Mouse (Mus musculus) urinary bladder, postnatal 14 days (tissue): ENCODE measurements at regions not wholly inside any gene's neighbourhood (a gene's known extent, or its start where the extent isn't known, plus 50 kb on each side); places are given as distances from the start of the nearest gene placed in this dataset.
A peak's percentile ranks its signal among the peaks of the same experiment; 100 is the strongest.

ENCODE experiments used
- DNase-seq: peaks from one replicate; pipeline ENCODE4 v3.0.0; 2021; ENCODE audit warnings: low spot score

DNA sequence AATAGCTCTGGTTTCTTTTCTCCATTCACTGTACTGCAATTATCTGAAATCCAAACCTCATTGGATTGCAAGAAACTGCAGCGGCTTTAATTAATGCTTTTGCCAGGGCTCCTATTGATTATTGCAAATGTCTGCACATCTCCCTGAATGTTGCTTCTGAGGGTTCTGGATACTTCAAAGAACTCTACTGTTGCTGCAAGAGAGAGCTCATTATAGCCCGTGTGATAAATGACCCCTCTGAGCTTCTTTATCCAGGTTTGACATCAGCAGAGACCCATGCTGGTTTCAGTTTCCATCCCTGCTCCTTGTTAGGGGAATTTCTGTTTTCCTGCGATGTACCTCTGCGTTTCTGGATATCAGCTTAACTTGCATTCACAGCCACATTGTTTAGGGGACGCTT, 78.4 kb upstream of the Nav3 start:
- no peak for DNase-seq

DNA sequence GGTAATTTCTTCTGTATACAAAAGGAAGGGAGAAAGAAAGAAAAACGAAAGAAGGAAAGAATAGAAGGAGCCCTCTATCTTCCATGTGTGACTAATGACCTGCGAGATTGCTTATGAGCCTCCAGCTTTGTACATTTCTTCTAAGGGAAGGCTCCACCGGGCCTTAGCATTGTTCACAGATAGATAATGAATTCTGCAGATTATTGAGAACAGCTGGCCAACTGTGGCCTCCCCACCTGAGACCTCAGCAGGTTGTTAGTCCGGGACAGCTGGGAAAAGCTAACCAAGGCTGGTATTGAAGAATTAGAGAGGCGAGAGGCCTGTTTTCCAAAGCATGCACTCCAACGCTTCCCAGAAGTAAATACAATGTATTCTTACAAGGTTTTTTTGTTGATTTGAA, 86.7 kb upstream of the Nav3 start:
- no peak for DNase-seq

GRCm38 (mm10) chr10:110548391-110548790, 92.4 kb upstream of the Nav3 start:
- DNase-seq: no peak

GRCm38 (mm10) chr10:110553954-110554353, 98.0 kb upstream of the Nav3 start:
- no peak for DNase-seq

DNA sequence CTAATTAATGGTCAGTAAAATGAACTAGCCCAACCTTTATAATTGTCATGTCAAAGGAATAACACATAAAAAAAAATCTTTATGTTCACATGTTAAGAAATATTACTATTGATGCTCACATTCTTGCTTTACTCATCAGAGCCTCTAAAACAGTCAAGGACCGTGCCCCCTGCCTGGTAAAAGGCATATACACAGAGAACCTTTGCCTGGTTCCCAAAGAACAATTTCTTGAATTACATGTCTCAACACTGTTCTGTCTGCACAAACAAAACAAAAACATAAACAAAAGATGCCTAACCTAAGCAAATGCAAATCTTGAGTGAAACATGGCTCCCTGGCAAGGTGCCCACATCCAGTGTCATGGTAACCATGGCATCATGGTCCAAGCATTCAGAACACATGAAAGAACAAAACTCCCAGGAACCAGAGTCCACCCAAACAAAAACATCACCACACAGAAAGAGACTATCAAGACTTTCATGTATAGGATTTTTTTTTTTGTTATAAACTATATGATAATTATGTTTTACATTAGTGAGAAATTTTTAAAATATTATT, 100.4 kb upstream of the Nav3 start:
- no peak for DNase-seq

- no peak for DNase-seq
Observed at GRCm38 (mm10) chr10:110563057-110563456, 107.1 kb upstream of the Nav3 start.

DNA sequence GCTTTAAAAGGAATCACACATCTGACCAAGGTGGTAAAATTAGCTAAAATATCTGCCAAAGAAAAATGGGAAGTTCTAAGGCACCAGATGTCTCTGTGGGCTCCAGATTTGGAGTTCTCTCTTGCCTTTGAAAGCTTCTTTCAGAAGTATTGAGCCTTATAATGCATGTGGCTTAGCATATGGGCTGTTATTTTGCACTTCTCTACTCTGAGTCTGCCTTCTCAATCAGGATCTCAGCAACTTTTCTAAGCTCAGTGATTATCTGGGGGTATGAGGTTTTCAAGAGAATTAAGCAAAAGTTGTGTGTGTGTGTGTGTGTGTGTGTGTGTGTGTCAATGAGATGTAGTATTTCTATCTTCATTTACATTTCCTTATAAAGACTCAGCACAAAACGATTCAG, 107.6 kb upstream of the Nav3 start:
- no peak for DNase-seq

GRCm38 (mm10) chr10:110566260-110567050, 110.5 kb upstream of the Nav3 start:
- no peak for DNase-seq

- DNase-seq: no peak
Observed at GRCm38 (mm10) chr10:110570465-110570864, 114.5 kb upstream of the Nav3 start.

- DNase-seq: no peak
Observed at GRCm38 (mm10) chr10:110571179-110571578, 115.2 kb upstream of the Nav3 start.

DNA sequence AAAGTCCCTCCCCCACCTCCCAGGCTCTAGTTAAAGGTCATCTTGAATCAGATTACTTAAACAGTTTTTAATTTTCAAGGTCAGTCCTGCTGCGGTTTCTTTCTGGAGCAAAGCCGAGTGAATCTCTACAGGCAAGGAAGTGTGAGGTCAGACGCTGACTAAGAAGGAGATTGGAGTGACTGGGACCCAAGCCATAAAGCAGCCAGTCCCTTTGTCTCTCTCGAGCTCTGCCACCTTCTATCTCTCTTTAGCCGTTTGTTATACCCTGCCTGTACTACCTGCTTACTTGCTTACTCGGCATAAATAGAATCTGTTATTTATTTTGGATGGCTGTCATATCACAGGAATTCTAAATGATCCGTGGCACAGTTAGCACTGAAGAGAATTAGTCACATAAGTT, 117.5 kb upstream of the Nav3 start:
- no peak for DNase-seq

DNA sequence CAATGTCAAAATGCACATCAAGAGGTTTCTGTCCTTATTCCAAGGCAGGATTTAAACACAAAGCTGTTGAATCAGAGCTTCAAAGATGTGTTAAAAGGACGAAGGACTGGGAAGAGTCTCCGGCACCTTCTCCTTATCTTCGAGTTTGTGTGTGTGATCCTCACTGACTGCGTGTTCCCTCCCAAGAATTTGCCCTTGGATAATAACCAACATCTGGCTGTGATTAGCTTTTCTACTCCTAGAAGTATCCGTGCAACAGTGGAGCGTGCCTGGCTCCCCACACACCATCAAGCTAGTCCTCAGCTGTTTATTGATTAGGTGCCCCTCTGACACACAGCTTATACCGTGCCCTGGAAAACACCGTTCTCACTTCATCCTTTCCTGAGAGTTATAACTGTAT, 130.0 kb upstream of the Nav3 start:
- no peak for DNase-seq

GRCm38 (mm10) chr10:110586507-110586906, 130.5 kb upstream of the Nav3 start:
- no peak for DNase-seq

DNA sequence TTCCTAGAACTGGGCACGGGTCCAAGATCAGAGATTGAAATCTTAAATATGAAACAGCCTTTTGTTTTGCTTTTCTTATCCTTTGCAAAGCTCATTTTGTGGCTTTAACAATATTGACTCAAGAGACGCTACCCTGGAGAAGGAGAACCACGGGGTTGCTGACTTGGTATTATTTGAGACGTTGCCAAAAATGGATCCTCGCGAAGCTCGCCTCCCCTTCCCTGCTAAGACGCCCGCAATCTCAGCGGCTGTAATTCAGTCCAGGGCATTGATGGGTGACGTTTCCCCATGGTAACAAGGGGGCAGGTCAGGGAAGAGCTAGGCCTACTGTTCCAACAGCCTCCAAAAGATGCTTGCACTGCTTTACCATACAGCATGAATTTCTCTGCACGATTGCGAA, 131.5 kb upstream of the Nav3 start:
- peak; percentile 12 for DNase-seq

GRCm38 (mm10) chr10:110600352-110600853, 144.4 kb upstream of the Nav3 start:
- DNase-seq: no peak

DNA sequence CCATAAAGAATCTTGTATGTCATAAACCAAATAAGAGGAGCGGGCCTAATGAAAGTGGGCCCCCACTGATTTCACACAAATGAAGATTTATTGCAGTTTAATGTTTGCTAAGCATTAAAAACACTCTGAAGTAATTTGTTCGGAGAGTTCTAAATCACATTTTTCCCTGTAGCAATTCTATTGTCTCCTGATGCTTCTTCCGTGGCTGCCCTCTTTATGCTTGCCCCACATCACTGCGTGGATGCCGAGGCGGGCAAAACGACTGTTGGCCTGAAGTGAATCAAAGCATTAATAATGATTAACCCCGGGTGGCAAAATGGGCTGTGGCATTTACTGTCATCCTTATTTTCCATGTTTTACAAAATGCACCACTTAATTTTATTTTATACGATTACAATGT, 134.9 kb upstream of the E2f7 start:
- no peak for DNase-seq

DNA sequence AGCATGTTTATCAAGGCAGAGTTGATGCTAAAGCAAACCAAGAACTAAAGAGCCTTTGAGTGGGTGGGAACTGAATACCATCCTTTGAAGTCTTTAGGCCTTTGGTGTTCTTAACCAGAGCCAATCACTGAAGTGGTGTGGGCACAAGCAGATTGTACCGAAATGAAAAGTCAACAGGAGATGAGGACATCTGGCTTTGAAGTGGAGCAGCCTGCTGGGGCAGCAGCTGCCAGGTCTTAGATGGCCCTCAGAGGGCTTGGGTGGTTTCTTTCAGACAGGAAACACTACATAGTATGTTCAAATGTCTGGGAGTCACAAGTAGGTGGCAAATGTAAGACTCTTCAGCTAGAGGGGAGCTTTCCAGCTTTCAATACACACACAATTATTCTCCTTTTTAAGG, 128.2 kb upstream of the E2f7 start:
- no peak for DNase-seq

- DNase-seq: no peak
Observed at GRCm38 (mm10) chr10:110619193-110619592, 126.0 kb upstream of the E2f7 start.

DNA sequence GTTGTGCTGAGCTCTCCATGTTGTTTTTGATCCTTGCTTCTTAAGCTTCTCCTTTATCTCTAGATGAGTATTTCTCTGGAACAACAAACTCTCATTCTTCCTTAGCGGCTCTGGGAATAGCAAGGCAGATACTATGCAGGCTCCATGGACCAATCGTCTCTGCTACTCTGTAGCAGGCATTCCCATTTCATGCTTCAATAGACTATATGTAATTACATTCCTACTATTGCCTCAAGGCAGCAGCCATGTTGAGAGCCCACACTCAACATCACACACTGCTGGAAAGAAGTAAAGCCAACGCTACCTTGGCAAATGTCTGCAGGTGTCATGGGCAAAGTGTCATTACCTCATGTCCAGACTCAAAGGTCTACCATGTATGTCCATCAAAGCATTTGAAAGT, 119.6 kb upstream of the E2f7 start:
- DNase-seq: no peak

DNA sequence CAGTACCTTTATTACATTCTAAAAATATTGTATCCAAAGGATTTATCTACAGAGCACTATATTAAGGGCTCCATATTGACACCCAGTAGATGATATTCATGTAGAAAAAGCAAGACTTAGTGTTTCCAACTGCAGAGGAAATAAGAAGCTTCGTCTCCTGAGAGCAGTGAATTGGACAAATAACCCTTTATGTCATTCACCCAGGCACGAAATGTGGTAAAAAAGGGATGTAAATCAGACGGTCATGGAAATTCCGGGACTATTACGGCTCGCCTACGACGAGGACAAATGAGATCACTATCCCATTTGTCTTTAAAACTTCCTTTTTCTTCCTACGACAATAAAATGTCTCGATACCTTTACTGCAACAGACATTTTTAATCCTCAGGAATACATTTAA, 104.8 kb upstream of the E2f7 start:
- no peak for DNase-seq

DNA sequence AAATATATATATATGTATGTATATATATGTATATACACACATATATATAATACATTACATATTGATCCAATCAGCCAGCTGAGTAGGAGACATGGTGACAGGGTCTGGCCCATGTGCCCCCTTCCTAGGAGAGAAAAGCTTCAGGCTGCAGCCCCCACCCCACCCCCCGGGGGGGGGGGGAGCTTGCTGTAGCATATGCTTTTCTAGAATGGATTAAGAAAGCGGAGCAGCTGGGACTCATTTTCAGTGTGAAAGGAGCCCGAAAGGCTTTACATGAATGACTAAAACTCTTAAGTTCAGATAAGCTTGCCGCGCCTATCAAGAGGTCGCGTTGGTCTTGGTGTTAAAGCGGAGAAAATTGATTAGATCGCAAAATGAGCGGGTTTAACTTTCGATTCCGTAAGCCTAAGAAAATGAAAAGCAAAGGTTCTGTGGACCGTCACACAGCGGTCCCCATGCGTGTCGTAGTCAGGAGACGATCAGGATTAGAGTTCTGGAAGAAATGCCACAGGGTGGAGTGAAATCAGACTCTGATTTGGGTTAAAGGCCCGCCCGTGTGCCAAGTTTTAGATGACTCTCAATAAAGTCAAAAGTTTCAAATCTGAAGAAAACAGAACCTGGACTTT, 103.1 kb upstream of the E2f7 start:
- no peak for DNase-seq

GRCm38 (mm10) chr10:110647603-110648002, 97.6 kb upstream of the E2f7 start:
- no peak for DNase-seq

- DNase-seq: peak; percentile 3
Observed at GRCm38 (mm10) chr10:110650107-110650506, 95.1 kb upstream of the E2f7 start.
